Mouse (Mus musculus) embryonic facial prominence, embryonic 15.5 days (tissue): Measurements from ENCODE around the gene H2al1i. TPM values are rescaled to one million over a fixed set of nuclear protein-coding genes. Genes with fewer than 3 reads are reported as not detected.
"Not testable (repeated sequence)": the region's sequence is repeated elsewhere in the genome, so short reads cannot be mapped to it uniquely, and the experiment has no call there.

Source experiments
- ATAC-seq: fragments of 200-750 bp; cut with Nextera tagmentation; 2 replicates; pipeline ENCODE4 v1.8.0; 2017; ENCODE audit warnings: low read depth, moderate TSS enrichment; ENCODE audit not compliant: insufficient number of reproducible peaks, low FRiP score, low TSS enrichment
- H3K27ac ChIP-seq: fragments of 300-500 bp; sonication (generic); replicated peaks from 2 replicates; pipeline ENCODE4 v1.5.1; 2015; ENCODE audit warnings: mild to moderate bottlenecking, inconsistent platforms
- H3K27me3 ChIP-seq: fragments of 300-500 bp; sonication (generic); 2 replicates; pipeline ENCODE4 v1.6.1; 2015; ENCODE audit warnings: inconsistent platforms
- H3K36me3 ChIP-seq: fragments of 300-500 bp; sonication (generic); 2 replicates; pipeline ENCODE4 v1.6.1; 2015; ENCODE audit warnings: mild to moderate bottlenecking, inconsistent platforms
- H3K4me1 ChIP-seq: fragments of 300-500 bp; sonication (generic); 2 replicates; pipeline ENCODE4 v1.6.1; 2015; ENCODE audit warnings: inconsistent platforms
- H3K4me2 ChIP-seq: fragments of 300-500 bp; sonication (generic); replicated peaks from 2 replicates; pipeline ENCODE4 v1.6.1; 2015; ENCODE audit warnings: mild to moderate bottlenecking, inconsistent platforms
- H3K4me3 ChIP-seq: fragments of 300-500 bp; sonication (generic); replicated peaks from 2 replicates; pipeline ENCODE4 v1.5.1; 2015; ENCODE audit warnings: mild to moderate bottlenecking, inconsistent platforms
- H3K9ac ChIP-seq: fragments of 300-500 bp; sonication (generic); 2 replicates; pipeline ENCODE4 v1.6.1; 2015; ENCODE audit warnings: inconsistent platforms
- H3K9me3 ChIP-seq: fragments of 300-500 bp; sonication (generic); replicated peaks from 2 replicates; pipeline ENCODE4 v1.6.1; 2016; ENCODE audit warnings: inconsistent platforms
- WGBS: fragments of 180-500 bp; shearing (Covaris S2); methylation state at CpG from one replicate; pipeline ENCODE4 v1.1.7; 2015; 5-methylcytosine and 5-hydroxymethylcytosine counted together
- polyA plus RNA-seq: library from polyadenylated mRNA; unstranded; fragments of >200 nt; fragmentation: Nextera tagmentation; extraction: Ambion mirVana; gene quantifications from 2 replicates; pipeline ENCODE4 v1.2.1, GENCODE M21; 2015

The H2al1i gene
- polyA plus RNA-seq, result not detected in 2 replicates

DNA sequence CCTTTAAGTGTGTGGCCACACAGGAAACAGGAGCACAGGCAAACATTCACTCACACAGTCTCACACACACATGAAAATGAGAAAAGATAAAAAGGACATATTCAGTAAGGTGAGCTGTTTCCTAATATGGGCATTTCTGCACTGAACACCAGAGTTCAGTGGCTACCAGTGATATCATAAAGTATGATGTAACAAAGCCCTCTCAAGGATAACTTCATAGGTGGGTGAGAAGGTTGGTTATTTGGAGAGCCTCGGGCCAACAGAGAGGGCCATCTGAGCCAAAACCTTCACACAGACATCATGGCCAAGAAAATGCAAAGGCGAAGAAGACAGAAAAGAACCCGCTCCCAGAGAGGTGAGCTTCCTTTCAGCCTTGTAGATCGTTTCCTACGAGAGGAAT is at the start of gene H2al1i:
H2al1i (plus strand) TSS at position 301 of the 400 bp plus-strand sequence.
- H3K27me3 ChIP-seq, H3K27ac ChIP-seq, H3K9ac ChIP-seq, ATAC-seq, H3K9me3 ChIP-seq, H3K4me2 ChIP-seq, H3K4me1 ChIP-seq, H3K4me3 ChIP-seq, H3K36me3 ChIP-seq: not testable (repeated sequence)
- no CpG with 5 or more reads among the region's 5 CpGs for WGBS

- Histone ChIP-seq H3K36me3 (no peaks in the 10 kb centered on the region), H3K9ac (no peak overlapping the region), H3K9me3 (no peaks in the 10 kb centered on the region), H3K4me2 (no peak overlapping the region), H3K27ac (no peak overlapping the region), H3K4me3 (no peak overlapping the region), H3K4me1 (no peaks in the 10 kb centered on the region), H3K27me3 (peaks cover 2% of the 10 kb centered on the region)
- WGBS, result 68% methylated on average over 6 of the region's 6 CpGs
- no peak for ATAC-seq
These were observed 47.4 kb upstream of the H2al1i start for GRCm38 (mm10) chrX:11277083-11277482.

GRCm38 (mm10) chrX:11280741-11281140 is 43.7 kb upstream of the H2al1i start:
- WGBS, result 58% methylated on average over 2 of the region's 2 CpGs

DNA sequence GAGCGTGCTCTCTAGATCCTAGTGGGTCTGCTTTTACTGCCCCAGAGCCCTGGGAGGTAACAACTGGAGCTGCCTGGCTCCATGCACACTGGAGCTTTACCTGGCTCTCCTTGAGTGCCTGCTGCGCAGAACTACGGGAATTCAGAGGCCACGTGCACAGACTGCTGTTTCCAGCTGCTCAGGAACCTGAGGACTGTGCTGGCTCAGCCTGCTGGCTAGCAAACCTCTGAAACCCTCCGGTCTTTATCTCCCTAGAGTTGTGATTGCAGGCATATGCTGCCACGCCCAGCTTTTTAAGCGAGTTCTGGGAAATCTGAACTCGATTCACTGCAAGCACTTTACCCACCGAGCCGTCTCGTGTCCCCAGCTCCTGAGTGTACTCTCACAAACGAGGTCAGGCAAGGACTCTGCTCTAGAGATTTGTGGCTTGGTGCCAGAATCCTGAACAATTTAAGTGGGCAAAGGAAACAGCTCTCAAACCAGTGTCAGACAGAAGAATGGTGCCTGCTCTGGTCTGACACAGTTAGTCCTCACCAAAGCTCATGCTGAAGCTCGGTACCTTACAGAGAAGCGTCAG is 36.1 kb upstream of the H2al1i start:
- Histone ChIP-seq H3K27ac (no peak overlapping the region), H3K4me3 (no peak overlapping the region), H3K27me3 (peaks cover 8% of the 10 kb centered on the region), H3K9ac (no peak overlapping the region), H3K36me3 (no peaks in the 10 kb centered on the region), H3K4me2 (no peak overlapping the region), H3K9me3 (no peaks in the 10 kb centered on the region), H3K4me1 (no peaks in the 10 kb centered on the region)
- no peak for ATAC-seq
- 62% methylated on average over 14 of the region's 14 CpGs for WGBS

More at GRCm38 (mm10) chrX:11280741-11281140, 43.7 kb upstream of the H2al1i start:
- Histone ChIP-seq H3K27me3 (peaks cover 2% of the 10 kb centered on the region), H3K27ac (no peak overlapping the region), H3K4me2 (no peak overlapping the region), H3K4me3 (no peak overlapping the region), H3K9ac (no peak overlapping the region), H3K9me3 (no peaks in the 10 kb centered on the region), H3K36me3 (no peaks in the 10 kb centered on the region), H3K4me1 (no peaks in the 10 kb centered on the region)
- ATAC-seq, result no peak

DNA sequence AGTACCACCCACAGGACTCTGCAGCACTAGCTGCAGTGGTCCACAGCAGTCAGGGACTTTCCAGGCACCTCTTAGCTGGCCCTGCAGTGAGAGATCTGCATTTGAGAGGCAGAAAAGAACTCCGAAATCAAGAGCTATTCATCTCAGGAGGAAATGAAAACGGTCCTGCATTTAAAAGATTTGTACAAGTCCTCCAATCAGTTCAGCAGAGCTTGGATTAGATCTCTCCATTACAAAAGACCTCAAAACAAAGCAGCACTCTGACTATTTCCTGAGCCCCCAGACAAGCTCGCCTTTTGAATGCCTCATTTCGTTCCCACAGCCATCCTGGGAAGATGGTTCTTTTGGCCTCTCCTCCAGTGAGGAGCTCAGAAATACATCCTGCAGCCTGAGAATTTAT is 35.2 kb upstream of the H2al1i start:
- H3K4me3 ChIP-seq, result no peak overlapping the region
- H3K36me3 ChIP-seq, result no peaks in the 10 kb centered on the region
- no peak overlapping the region for H3K9ac ChIP-seq
- 68% methylated on average over 4 of the region's 4 CpGs for WGBS
- peaks cover 8% of the 10 kb centered on the region for H3K27me3 ChIP-seq
- H3K9me3 ChIP-seq, result no peaks in the 10 kb centered on the region
- no peak for ATAC-seq
- H3K4me1 ChIP-seq, result no peaks in the 10 kb centered on the region
- no peak overlapping the region for H3K27ac ChIP-seq
- no peak overlapping the region for H3K4me2 ChIP-seq

GRCm38 (mm10) chrX:11298957-11299356 is 25.5 kb upstream of the H2al1i start, which contains the start of gene H2al1a:
TSS of gene H2al1a (plus strand) at chrX:11299257.
- H3K9ac ChIP-seq, H3K4me2 ChIP-seq, H3K27ac ChIP-seq, H3K4me1 ChIP-seq, H3K9me3 ChIP-seq, H3K36me3 ChIP-seq, H3K27me3 ChIP-seq, H3K4me3 ChIP-seq, ATAC-seq: not testable (repeated sequence)
- no CpG with 5 or more reads among the region's 3 CpGs for WGBS

GRCm38 (mm10) chrX:11302132-11302531 is 22.3 kb upstream of the H2al1i start, which contains the start of gene H2al1b:
TSS of gene H2al1b (plus strand) at chrX:11302432.
- not testable (repeated sequence) for H3K27ac ChIP-seq, H3K9ac ChIP-seq, H3K4me2 ChIP-seq, H3K4me3 ChIP-seq, H3K4me1 ChIP-seq, H3K9me3 ChIP-seq, H3K36me3 ChIP-seq, ATAC-seq, H3K27me3 ChIP-seq
- 85% methylated on average over 1 of the region's 3 CpGs for WGBS

DNA sequence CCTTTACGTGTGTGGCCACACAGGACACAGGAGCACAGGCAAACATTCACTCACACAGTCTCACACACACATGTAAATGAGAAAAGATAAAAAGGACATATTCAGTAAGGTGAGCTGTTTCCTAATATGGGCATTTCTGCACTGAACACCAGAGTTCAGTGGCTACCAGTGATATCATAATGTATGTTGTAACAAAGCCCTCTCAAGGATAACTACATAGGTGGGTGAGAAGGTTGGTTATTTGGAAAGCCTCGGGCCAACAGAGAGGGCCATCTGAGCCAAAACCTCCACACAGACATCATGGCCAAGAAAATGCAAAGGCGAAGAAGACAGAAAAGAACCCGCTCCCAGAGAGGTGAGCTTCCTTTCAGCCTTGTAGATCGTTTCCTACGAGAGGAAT is 19.1 kb upstream of the H2al1i start, which contains the start of gene H2al1c:
H2al1c (plus strand) TSS at position 301 of the 400 bp plus-strand sequence.
- not testable (repeated sequence) for H3K36me3 ChIP-seq, H3K4me1 ChIP-seq, H3K9me3 ChIP-seq, ATAC-seq, H3K4me2 ChIP-seq, H3K9ac ChIP-seq, H3K27me3 ChIP-seq, H3K27ac ChIP-seq, H3K4me3 ChIP-seq
- 82% methylated on average over 2 of the region's 6 CpGs for WGBS

GRCm38 (mm10) chrX:11308524-11308923 is 15.9 kb upstream of the H2al1i start, which contains the start of gene H2al1d:
TSS of gene H2al1d (plus strand) at chrX:11308824.
- WGBS, result no CpG with 5 or more reads among the region's 6 CpGs
- ATAC-seq, H3K9me3 ChIP-seq, H3K4me1 ChIP-seq, H3K27ac ChIP-seq, H3K36me3 ChIP-seq, H3K27me3 ChIP-seq, H3K4me2 ChIP-seq, H3K9ac ChIP-seq, H3K4me3 ChIP-seq: not testable (repeated sequence)

- not testable (repeated sequence) for H3K4me1 ChIP-seq, ATAC-seq, H3K4me2 ChIP-seq, H3K9ac ChIP-seq, H3K27ac ChIP-seq, H3K9me3 ChIP-seq, H3K36me3 ChIP-seq, H3K4me3 ChIP-seq, H3K27me3 ChIP-seq
- WGBS, result no CpG with 5 or more reads among the region's 3 CpGs
These were observed 12.8 kb upstream of the H2al1i start, which contains the start of gene H2al1e for GRCm38 (mm10) chrX:11311634-11312033. TSS of gene H2al1e (plus strand) at chrX:11311934.

- H3K4me1 ChIP-seq, ATAC-seq, H3K9me3 ChIP-seq, H3K4me2 ChIP-seq, H3K9ac ChIP-seq, H3K27me3 ChIP-seq, H3K27ac ChIP-seq, H3K4me3 ChIP-seq, H3K36me3 ChIP-seq: not testable (repeated sequence)
- WGBS, result no CpG with 5 or more reads among the region's 6 CpGs
These were observed 9.6 kb upstream of the H2al1i start, which contains the start of gene H2al1f for GRCm38 (mm10) chrX:11314858-11315257. TSS of gene H2al1f (plus strand) at chrX:11315158.

DNA sequence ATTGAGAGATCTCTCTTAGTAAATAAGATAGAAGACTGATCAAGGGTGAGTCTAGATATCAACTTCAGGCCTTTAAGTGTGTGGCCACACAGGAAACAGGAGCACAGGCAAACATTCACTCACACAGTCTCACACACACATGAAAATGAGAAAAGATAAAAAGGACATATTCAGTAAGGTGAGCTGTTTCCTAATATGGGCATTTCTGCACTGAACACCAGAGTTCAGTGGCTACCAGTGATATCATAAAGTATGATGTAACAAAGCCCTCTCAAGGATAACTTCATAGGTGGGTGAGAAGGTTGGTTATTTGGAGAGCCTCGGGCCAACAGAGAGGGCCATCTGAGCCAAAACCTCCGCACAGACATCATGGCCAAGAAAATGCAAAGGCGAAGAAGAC is 6.5 kb upstream of the H2al1i start, which contains the start of gene H2al1g:
H2al1g (plus strand) TSS at position 301 of the 400 bp plus-strand sequence.
- H3K4me1 ChIP-seq, ATAC-seq, H3K4me3 ChIP-seq, H3K36me3 ChIP-seq, H3K4me2 ChIP-seq, H3K9me3 ChIP-seq, H3K27me3 ChIP-seq, H3K9ac ChIP-seq, H3K27ac ChIP-seq: not testable (repeated sequence)
- WGBS, result no CpG with 5 or more reads among the region's 3 CpGs
